ENCODE assay signal across 18 mouse cellular contexts in the genomic region with DNA sequence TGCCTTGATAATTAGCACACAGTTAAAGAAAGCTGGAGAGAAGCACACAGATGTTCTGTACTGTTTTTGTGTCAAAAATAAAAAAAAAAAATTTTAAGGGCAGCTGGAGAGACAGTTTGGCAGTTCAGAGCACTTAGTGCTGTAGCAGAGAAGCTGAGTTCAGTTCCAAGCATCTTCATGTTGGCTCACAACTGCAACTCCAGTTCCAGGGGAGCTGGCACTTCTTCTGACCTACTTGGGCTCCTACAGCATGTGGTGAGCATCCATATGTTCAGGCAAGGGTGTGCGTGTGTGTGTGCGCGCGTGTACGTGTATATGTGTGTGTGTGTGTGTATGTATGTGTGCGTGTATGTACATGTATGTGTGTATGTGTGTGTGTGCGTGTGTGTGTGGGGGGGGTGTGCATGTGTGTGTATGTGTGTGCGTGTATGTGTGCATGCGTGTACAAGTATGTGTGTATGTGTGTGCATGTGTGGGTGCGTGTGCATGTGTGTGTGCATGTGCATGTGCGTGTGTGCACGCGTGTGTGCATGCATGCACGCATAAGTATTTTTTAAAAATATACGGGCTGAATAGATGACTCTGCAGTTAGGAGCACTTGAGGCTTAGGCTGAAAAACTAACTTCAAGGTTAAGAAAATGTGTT. TPM values are rescaled to one million over a fixed set of nuclear protein-coding genes. Genes with fewer than 3 reads are reported as not detected.
DNase-seq lines count a peak whose midpoint lies in the region; ATAC-seq and TF ChIP-seq lines count a peak whose summit lies in the region.
"Had no signal": no experiment of that assay in that cellular context is flagged by ENCODE, and none has a peak within 500 bp of the region (broad histone marks: within the 10 kb centered on the region; RNA-seq: fewer than 3 reads in every experiment).

No protein-coding gene starts in this region.

- no peak overlapping the region for H3K9ac ChIP-seq in forebrain, embryonic 15.5 days (replicated peaks)
- H3K9ac ChIP-seq in MEL (ENCODE audit: control insufficient read depth, low read depth, low read length, poor library complexity, severe bottlenecking) = no peak overlapping the region
- H3K9ac ChIP-seq in hindbrain, postnatal 0 days (replicated peaks; ENCODE audit: low read length) = no peak overlapping the region
- H3K9ac ChIP-seq: heart, embryonic 13.5 days; hindbrain, embryonic 13.5 days; intestine, embryonic 15.5 days; liver, embryonic 14.5 days; lung, embryonic 15.5 days had no signal

- TF ChIP-seq POLR2A in MEL (IDR thresholded peaks at IDR 0.05; ENCODE audit: control insufficient read depth in 1 of 2, insufficient read depth in 1 of 2, low read depth in 1 of 2, low read length in 2 of 2, poor library complexity in 1 of 2) = no peak

- H3K79me2 ChIP-seq in MEL (ENCODE audit: control insufficient read depth, insufficient read depth, low read length, poor library complexity) = no peaks in the 10 kb centered on the region

- H3K4me3 ChIP-seq in forebrain, embryonic 15.5 days = no peak overlapping the region
- no peak overlapping the region for H3K4me3 ChIP-seq in forebrain, embryonic 10.5 days
- no peak overlapping the region for H3K4me3 ChIP-seq in MEL (ENCODE audit: control insufficient read depth in 1 of 2, insufficient read depth in 1 of 2, low read depth in 2 of 2, low read length in 2 of 2)
- no peak overlapping the region for H3K4me3 ChIP-seq in hindbrain, postnatal 0 days (ENCODE audit: low read length)
- H3K4me3 ChIP-seq: heart, embryonic 13.5 days; hindbrain, embryonic 13.5 days; intestine, embryonic 15.5 days; lung, embryonic 15.5 days had no signal

- no peak for TF ChIP-seq RAD21 in MEL (IDR thresholded peaks at IDR 0.05; ENCODE audit: low read depth, low read length)

- no peak for TF ChIP-seq EP300 in MEL (IDR thresholded peaks at IDR 0.05; ENCODE audit: low read depth in 1 of 2, low read length in 2 of 2)

- DNase-seq in forebrain, embryonic 10.5 days (ENCODE audit: extremely low spot score, low spot score) = no peak
- peak; percentile 39 to 57 for DNase-seq in right cerebral cortex, postnatal 10 days (ENCODE audit: low spot score in 2 of 2)
- DNase-seq in right cerebral cortex, postnatal 14 days = no peak
- no peak for DNase-seq in MEL (ENCODE audit: low read depth, low spot score)
- no peak for DNase-seq in hindbrain, postnatal 0 days (ENCODE audit: low spot score)
- no peak for DNase-seq in adrenal gland, postnatal 4 days (ENCODE audit: low spot score in 2 of 2)
- DNase-seq: cerebellum, postnatal 36 days; gastrocnemius, postnatal 10 days; heart, adult 11 months; kidney, adult 9 months; kidney, postnatal 25 days had no signal

- no peak overlapping the region for H3K4me2 ChIP-seq in forebrain, embryonic 15.5 days (replicated peaks)
- no peak overlapping the region for H3K4me2 ChIP-seq in hindbrain, postnatal 0 days (ENCODE audit: low read depth, low read length)
- H3K4me2 ChIP-seq: heart, embryonic 13.5 days; hindbrain, embryonic 13.5 days; intestine, embryonic 15.5 days; lung, embryonic 15.5 days had no signal

- H3K4me1 ChIP-seq in forebrain, embryonic 15.5 days = no peaks in the 10 kb centered on the region
- H3K4me1 ChIP-seq in forebrain, embryonic 10.5 days = peaks cover 14% of the 10 kb centered on the region
- H3K4me1 ChIP-seq in MEL (ENCODE audit: control insufficient read depth in 1 of 2, insufficient read depth in 2 of 2, low read length in 2 of 2) = no peaks in the 10 kb centered on the region
- no peaks in the 10 kb centered on the region for H3K4me1 ChIP-seq in hindbrain, postnatal 0 days (ENCODE audit: insufficient read depth, low read length)
- H3K4me1 ChIP-seq: hindbrain, embryonic 13.5 days had no signal

- H3K27ac ChIP-seq in forebrain, embryonic 15.5 days (replicated peaks) = no peak overlapping the region
- no peak overlapping the region for H3K27ac ChIP-seq in forebrain, embryonic 10.5 days
- no peak overlapping the region for H3K27ac ChIP-seq in MEL (ENCODE audit: control insufficient read depth, low read depth, low read length)
- no peak overlapping the region for H3K27ac ChIP-seq in hindbrain, postnatal 0 days
- H3K27ac ChIP-seq: heart, embryonic 13.5 days; hindbrain, embryonic 13.5 days; intestine, embryonic 15.5 days; liver, embryonic 14.5 days; lung, embryonic 15.5 days had no signal

- TF ChIP-seq CTCF in MEL (IDR thresholded peaks at IDR 0.05 in 2 of 3, conservative IDR thresholded peaks at IDR 0.05 in 1 of 3; ENCODE audit: control insufficient read depth in 1 of 3, insufficient read depth in 1 of 3, low read depth in 2 of 3, low read length in 3 of 3, poor library complexity in 1 of 3, severe bottlenecking in 1 of 3) = no peak
- TF ChIP-seq CTCF in hindbrain, postnatal 0 days (IDR thresholded peaks at IDR 0.05; ENCODE audit: low read depth) = no peak

- H3K27me3 ChIP-seq in forebrain, embryonic 15.5 days = no peaks in the 10 kb centered on the region
- no peaks in the 10 kb centered on the region for H3K27me3 ChIP-seq in forebrain, embryonic 10.5 days (ENCODE audit: poor library complexity, severe bottlenecking)
- no peaks in the 10 kb centered on the region for H3K27me3 ChIP-seq in MEL (ENCODE audit: control insufficient read depth in 1 of 2, insufficient read depth in 2 of 2, low read length in 2 of 2)
- no peaks in the 10 kb centered on the region for H3K27me3 ChIP-seq in hindbrain, postnatal 0 days (ENCODE audit: insufficient read depth, low read length)
- H3K27me3 ChIP-seq: heart, embryonic 13.5 days; hindbrain, embryonic 13.5 days; intestine, embryonic 15.5 days; lung, embryonic 15.5 days had no signal

- peak; percentile 51; the same call in 1 of the 2 replicates for ATAC-seq in forebrain, embryonic 15.5 days (replicated peaks)
- ATAC-seq in megakaryocyte progenitor cell, adult 5-6 weeks (replicated peaks; ENCODE audit: poor library complexity) = peak; percentile 1; the same call in 1 of the 2 replicates
- ATAC-seq in hindbrain, postnatal 0 days = no peak
- ATAC-seq: intestine, embryonic 15.5 days had no signal

- no peaks in the 10 kb centered on the region for H3K9me3 ChIP-seq in forebrain, embryonic 15.5 days
- H3K9me3 ChIP-seq in forebrain, embryonic 10.5 days = no peaks in the 10 kb centered on the region
- no peaks in the 10 kb centered on the region for H3K9me3 ChIP-seq in MEL (replicated peaks; ENCODE audit: insufficient read depth, low read length)
- H3K9me3 ChIP-seq in hindbrain, postnatal 0 days (ENCODE audit: low read length) = no peaks in the 10 kb centered on the region
- H3K9me3 ChIP-seq: heart, embryonic 13.5 days; hindbrain, embryonic 13.5 days; intestine, embryonic 15.5 days; lung, embryonic 15.5 days had no signal

- H3K36me3 ChIP-seq in forebrain, embryonic 15.5 days = no peaks in the 10 kb centered on the region
- no peaks in the 10 kb centered on the region for H3K36me3 ChIP-seq in forebrain, embryonic 10.5 days (replicated peaks)
- peaks cover 0 to 3% of the 10 kb centered on the region in 2 experiments; a peak in 2 of 4 replicates for H3K36me3 ChIP-seq in MEL (ENCODE audit: control insufficient read depth in 1 of 2, insufficient read depth in 2 of 2, low read length in 2 of 2)
- H3K36me3 ChIP-seq in hindbrain, postnatal 0 days (ENCODE audit: insufficient read depth, low read length) = no peaks in the 10 kb centered on the region
- H3K36me3 ChIP-seq: hindbrain, embryonic 13.5 days; intestine, embryonic 15.5 days; lung, embryonic 15.5 days had no signal

- 89% methylated on average over 15 of the region's 15 CpGs for WGBS in forebrain, embryonic 15.5 days
- WGBS in forebrain, embryonic 10.5 days = 96% methylated on average over 15 of the region's 15 CpGs
- WGBS in hindbrain, postnatal 0 days = 95% methylated on average over 15 of the region's 15 CpGs

TF ChIP-seq in MEL, 35 proteins besides CTCF, POLR2A, EP300 and RAD21:
- TF ChIP-seq MYC (IDR thresholded peaks at IDR 0.05; ENCODE audit: low read depth, low read length) (no peak), POLR2AphosphoS5 (IDR thresholded peaks at IDR 0.05; ENCODE audit: borderline replicate concordance, low read depth, low read length) (peak; percentile 50; the same call in 1 of the 2 replicates)

RNA-seq across cellular contexts. Expression of gene B3gnt2, which starts 31.7 kb away (rescaled TPM):
- polyA plus RNA-seq in forebrain, embryonic 15.5 days (2015; fragmentation: Nextera tagmentation; extraction: Ambion mirVana) = 1.9 and 2.3 TPM in 2 replicates
- 1.6 and 1.7 TPM in 2 replicates for polyA plus RNA-seq in forebrain, embryonic 10.5 days (2016; fragmentation: Nextera tagmentation; extraction: Ambion mirVana)
- 36.7 and 36.8 TPM in 2 replicates for total RNA-seq in MEL (2012; rRNA removed)
- 10 to 100 TPM in 1 of 2 experiments, not detected in 1; 66.4 TPM for polyA plus RNA-seq in MEL (2012; ENCODE audit: insufficient read depth in 1 of 2, insufficient read length in 2 of 2, low read depth in 1 of 2, low replicate concordance in 2 of 2, missing spikeins in 1 of 2)
- 6.4 and 8.6 TPM in 2 replicates for total RNA-seq in megakaryocyte progenitor cell, adult 5-6 weeks (2015)
- total RNA-seq in megakaryocyte progenitor cell, adult 5-6 weeks (2017) = 14.7 and 17.9 TPM in 2 replicates
- 4.8 and 9.2 TPM in 2 replicates for total RNA-seq in hindbrain, postnatal 0 days (2014; rRNA removed)
- polyA plus RNA-seq in hindbrain, postnatal 0 days (2015; fragmentation: Nextera tagmentation; extraction: Ambion mirVana) = 2.9 and 4.5 TPM in 2 replicates
- 10 to 100 TPM; 52.7 to 60.0 TPM for total RNA-seq in adrenal gland, postnatal 4 days (2021)

Comparison
In these comparisons a context has a peak if more than half of its experiments do, and no peak if none do; other contexts are left out.
1. DNase-seq: peak in right cerebral cortex, postnatal 10 days (2 of 2); none in forebrain, embryonic 10.5 days (single experiment), right cerebral cortex, postnatal 14 days (single experiment), MEL (single experiment), hindbrain, postnatal 0 days (single experiment) and adrenal gland, postnatal 4 days (0 of 2).